Mouse (Mus musculus) neural tube, embryonic 14.5 days (tissue): ENCODE data around the gene Tex19.1. TPM values are rescaled to one million over a fixed set of nuclear protein-coding genes. Genes with fewer than 3 reads are reported as not detected.

Source experiments
- ATAC-seq: fragments of 200-750 bp; cut with Nextera tagmentation; 2 replicates; pipeline ENCODE4 v1.8.0; 2017; ENCODE audit warnings: low read depth, mild to moderate bottlenecking, moderate TSS enrichment, moderate library complexity
- H3K27ac ChIP-seq: fragments of 300-500 bp; sonication (generic); 2 replicates; pipeline ENCODE4 v1.5.1; 2014; ENCODE audit warnings: low read depth, mild to moderate bottlenecking, control low read depth, low read length, moderate library complexity, mixed read lengths
- H3K27me3 ChIP-seq: fragments of 300-500 bp; sonication (generic); 2 replicates; pipeline ENCODE4 v1.6.1; 2014; ENCODE audit warnings: low read length; ENCODE audit not compliant: control insufficient read depth, insufficient read depth
- H3K36me3 ChIP-seq: fragments of 300-500 bp; sonication (generic); 2 replicates; pipeline ENCODE4 v1.6.1; 2014; ENCODE audit warnings: low read length, mixed read lengths; ENCODE audit not compliant: control insufficient read depth, insufficient read depth
- H3K4me1 ChIP-seq: fragments of 300-500 bp; sonication (generic); 2 replicates; pipeline ENCODE4 v1.6.1; 2014; ENCODE audit warnings: low read length; ENCODE audit not compliant: control insufficient read depth, insufficient read depth
- H3K4me2 ChIP-seq: fragments of 300-500 bp; sonication (generic); 2 replicates; pipeline ENCODE4 v1.6.1; 2014; ENCODE audit warnings: mild to moderate bottlenecking, low read depth, low read length, control low read depth
- H3K4me3 ChIP-seq: fragments of 300-500 bp; sonication (generic); 2 replicates; pipeline ENCODE4 v1.5.1; 2014; ENCODE audit warnings: low read depth, low read length, control low read depth, mixed read lengths
- H3K9ac ChIP-seq: fragments of 300-500 bp; sonication (generic); replicated peaks from 2 replicates; pipeline ENCODE4 v1.6.1; 2014; ENCODE audit warnings: low read depth, mild to moderate bottlenecking, control low read depth, low read length, mixed read lengths
- H3K9me3 ChIP-seq: fragments of 300-500 bp; sonication (generic); 2 replicates; pipeline ENCODE4 v1.6.1; 2016; ENCODE audit warnings: low read length; ENCODE audit not compliant: control insufficient read depth
- WGBS: fragments of 180-500 bp; shearing (Covaris S2); extraction: QIAGEN DNeasy Blood & Tissue Kit; methylation state at CpG from one replicate; pipeline ENCODE4 v1.1.7; 2014; 5-methylcytosine and 5-hydroxymethylcytosine counted together
- polyA plus RNA-seq: library from polyadenylated mRNA; unstranded; fragments of >200 nt; fragmentation: Nextera tagmentation; extraction: Ambion mirVana; gene quantifications from 2 replicates; pipeline ENCODE4 v1.2.1, GENCODE M21; 2014

The Tex19.1 gene
- polyA plus RNA-seq, 1 experiment from 2014 or later = not detected

GRCm38 (mm10) chr11:121129616-121130015, 16.3 kb upstream of the Tex19.1 start:
- no peaks in the 10 kb centered on the region for H3K4me1 ChIP-seq
- H3K9ac ChIP-seq = no peak overlapping the region
- H3K9me3 ChIP-seq = no peaks in the 10 kb centered on the region
- H3K4me2 ChIP-seq = no peak overlapping the region
- H3K4me3 ChIP-seq = no peak overlapping the region
- H3K27me3 ChIP-seq = no peaks in the 10 kb centered on the region
- no peak overlapping the region for H3K27ac ChIP-seq
- 77% methylated on average over 1 of the region's 1 CpGs for WGBS
- H3K36me3 ChIP-seq = no peaks in the 10 kb centered on the region
- no peak for ATAC-seq

- Histone ChIP-seq H3K9me3 (no peaks in the 10 kb centered on the region), H3K36me3 (no peaks in the 10 kb centered on the region), H3K4me2 (no peak overlapping the region), H3K27me3 (no peaks in the 10 kb centered on the region), H3K4me3 (no peak overlapping the region), H3K4me1 (no peaks in the 10 kb centered on the region), H3K9ac (no peak overlapping the region), H3K27ac (no peak overlapping the region)
- ATAC-seq = no peak
- 23% methylated on average over 1 of the region's 1 CpGs for WGBS
These were observed 11.3 kb upstream of the Tex19.1 start for GRCm38 (mm10) chr11:121134600-121134999.

- no peaks in the 10 kb centered on the region for H3K9me3 ChIP-seq
- no peak overlapping the region for H3K27ac ChIP-seq
- WGBS = 85% methylated on average over 5 of the region's 5 CpGs
- H3K4me3 ChIP-seq = no peak overlapping the region
- no peaks in the 10 kb centered on the region for H3K27me3 ChIP-seq
- no peak overlapping the region for H3K9ac ChIP-seq
- no peak for ATAC-seq
- H3K4me1 ChIP-seq = no peaks in the 10 kb centered on the region
- no peaks in the 10 kb centered on the region for H3K36me3 ChIP-seq
- no peak overlapping the region for H3K4me2 ChIP-seq
These were observed 8.3 kb upstream of the Tex19.1 start for GRCm38 (mm10) chr11:121137682-121138081.

- H3K27me3 ChIP-seq = no peaks in the 10 kb centered on the region
- WGBS = 59% methylated on average over 6 of the region's 6 CpGs
These were observed 7.2 kb upstream of the Tex19.1 start for GRCm38 (mm10) chr11:121138732-121139131.

GRCm38 (mm10) chr11:121143325-121144015, 2.5 kb upstream of the Tex19.1 start:
- H3K27ac ChIP-seq = no peak overlapping the region
- WGBS = 77% methylated on average over 9 of the region's 9 CpGs
- no peak overlapping the region for H3K4me2 ChIP-seq
- H3K9me3 ChIP-seq = no peaks in the 10 kb centered on the region
- ATAC-seq = no peak
- no peaks in the 10 kb centered on the region for H3K36me3 ChIP-seq
- H3K9ac ChIP-seq = no peak overlapping the region
- H3K4me3 ChIP-seq = no peak overlapping the region
- H3K27me3 ChIP-seq = no peaks in the 10 kb centered on the region
- no peaks in the 10 kb centered on the region for H3K4me1 ChIP-seq

More at GRCm38 (mm10) chr11:121138732-121139131, 7.2 kb upstream of the Tex19.1 start:
- Histone ChIP-seq H3K27ac (no peak overlapping the region), H3K36me3 (no peaks in the 10 kb centered on the region), H3K4me3 (no peak overlapping the region), H3K4me1 (no peaks in the 10 kb centered on the region), H3K9me3 (no peaks in the 10 kb centered on the region), H3K9ac (no peak overlapping the region), H3K4me2 (no peak overlapping the region)
- no peak for ATAC-seq

- Histone ChIP-seq H3K4me1 (no peaks in the 10 kb centered on the region), H3K36me3 (no peaks in the 10 kb centered on the region), H3K27me3 (no peaks in the 10 kb centered on the region), H3K9me3 (no peaks in the 10 kb centered on the region), H3K9ac (no peak overlapping the region), H3K4me2 (no peak overlapping the region), H3K27ac (no peak overlapping the region), H3K4me3 (no peak overlapping the region)
- no peak for ATAC-seq
- 66% methylated on average over 3 of the region's 3 CpGs for WGBS
These were observed 2.2 kb downstream of the Tex19.1 start for GRCm38 (mm10) chr11:121148193-121148592.

- Histone ChIP-seq H3K27me3 (peaks cover 20% of the 10 kb centered on the region), H3K4me2 (no peak overlapping the region), H3K36me3 (no peaks in the 10 kb centered on the region), H3K9me3 (no peaks in the 10 kb centered on the region), H3K4me3 (no peak overlapping the region), H3K4me1 (peaks cover 8% of the 10 kb centered on the region), H3K9ac (no peak overlapping the region; the same call in 1 of the 2 replicates), H3K27ac (no peak overlapping the region)
- ATAC-seq = no peak
- 12% methylated on average over 4 of the region's 4 CpGs for WGBS
These were observed 8.3 kb downstream of the Tex19.1 start for GRCm38 (mm10) chr11:121154203-121154602.

GRCm38 (mm10) chr11:121156411-121156891, 10.5 kb downstream of the Tex19.1 start:
- Histone ChIP-seq H3K4me2 (peak overlapping the region; percentile 87), H3K27me3 (peaks cover 20% of the 10 kb centered on the region), H3K36me3 (no peaks in the 10 kb centered on the region), H3K27ac (no peak overlapping the region), H3K4me1 (peaks cover 8% of the 10 kb centered on the region), H3K9ac (peak overlapping the region; percentile 51), H3K4me3 (peak overlapping the region; percentile 37), H3K9me3 (no peaks in the 10 kb centered on the region)
- ATAC-seq = no peak
- WGBS = under 1% methylated on average over 45 of the region's 45 CpGs

- Histone ChIP-seq H3K4me2 (no peak within 1 kb of the TSS), H3K9ac (no peak within 1 kb of the TSS), H3K4me3 (no peak within 1 kb of the TSS), H3K9me3 (no peaks in the 10 kb centered on the region), H3K4me1 (peaks cover 8% of the 10 kb centered on the region), H3K36me3 (no peaks in the 10 kb centered on the region), H3K27ac (no peak within 1 kb of the TSS), H3K27me3 (peaks cover 20% of the 10 kb centered on the region)
- no peak for ATAC-seq
- 89% methylated on average over 5 of the region's 5 CpGs for WGBS
These were observed 14.0 kb downstream of the Tex19.1 start, which contains the start of gene Uts2r for GRCm38 (mm10) chr11:121159971-121160370. TSS of gene Uts2r (plus strand) at chr11:121160271.
